Mouse (Mus musculus): ENCODE results near the gene Card9. TPM values are rescaled to one million over a fixed set of nuclear protein-coding genes. Genes with fewer than 3 reads are reported as not detected.

Card9 gene
- total RNA-seq, 4 experiments from 2014 or later: 1.1 to 3.4 (median 2.2) TPM

- no peak for DNase-seq
Measured at GRCm38 (mm10) chr2:26362991-26363390, 2.3 kb upstream of the Card9 start.

GRCm38 (mm10) chr2:26359983-26360382 is 735 bp downstream of the Card9 start:
- DNase-seq: no peak

GRCm38 (mm10) chr2:26358667-26359320 is 1.9 kb downstream of the Card9 start:
- no peak for DNase-seq

- DNase-seq: no peak
Measured at GRCm38 (mm10) chr2:26357484-26357883, 3.2 kb downstream of the Card9 start.

GRCm38 (mm10) chr2:26356678-26357077 is 4.0 kb downstream of the Card9 start:
- DNase-seq: no peak

GRCm38 (mm10) chr2:26356231-26356630 is 4.5 kb downstream of the Card9 start:
- DNase-seq: no peak

GRCm38 (mm10) chr2:26354401-26354800 is 6.3 kb downstream of the Card9 start:
- no peak for DNase-seq

GRCm38 (mm10) chr2:26353066-26353980 is 7.4 kb downstream of the Card9 start:
- no peak for DNase-seq

- no peak for DNase-seq
Measured at GRCm38 (mm10) chr2:26352291-26352910, 8.3 kb downstream of the Card9 start.

GRCm38 (mm10) chr2:26351358-26352290 is 9.1 kb downstream of the Card9 start, which contains the start of gene Dnlz:
Gene Dnlz, minus strand, starts transcription at chr2:26352110.
- DNase-seq: peak; percentile 89

GRCm38 (mm10) chr2:26348241-26348640 is 12.5 kb downstream of the Card9 start:
- DNase-seq: no peak

GRCm38 (mm10) chr2:26342609-26343490 is 17.9 kb downstream of the Card9 start:
- DNase-seq: no peak

GRCm38 (mm10) chr2:26342044-26342443 is 18.7 kb downstream of the Card9 start:
- DNase-seq: no peak

- DNase-seq: no peak
Measured at GRCm38 (mm10) chr2:26341510-26341981, 19.2 kb downstream of the Card9 start.

GRCm38 (mm10) chr2:26339204-26339551 is 21.5 kb downstream of the Card9 start:
- DNase-seq: no peak

GRCm38 (mm10) chr2:26338302-26339203 is 22.2 kb downstream of the Card9 start:
- DNase-seq: no peak

- DNase-seq: no peak
Measured at GRCm38 (mm10) chr2:26330702-26331101, 30.0 kb downstream of the Card9 start.

- no peak for DNase-seq
Measured at GRCm38 (mm10) chr2:26330056-26330468, 30.7 kb downstream of the Card9 start.

- peak; percentile 67 for DNase-seq
Measured at GRCm38 (mm10) chr2:26329402-26329801, 31.3 kb downstream of the Card9 start.

- DNase-seq: no peak
Measured at GRCm38 (mm10) chr2:26327852-26328251, 32.9 kb downstream of the Card9 start.
